Mouse (Mus musculus): ENCODE measurements around the gene Bnip3.

GRCm38 (mm10) chr7:138909277-138910192 lies at the start of gene Bnip3:
- TF ChIP-seq GATA1 (IDR thresholded peaks at IDR 0.05; ENCODE audit: borderline replicate concordance, low read length) (no peak), CTCF (IDR thresholded peaks at IDR 0.05; ENCODE audit: low read depth, low read length) (no peak), TAL1 (conservative IDR thresholded peaks at IDR 0.05; ENCODE audit: low read depth, low read length) (no peak), POLR2AphosphoS5 (IDR thresholded peaks at IDR 0.05; ENCODE audit: insufficient replicate concordance, low read depth, low read length) (no peak), GATA2 (IDR thresholded peaks at IDR 0.05; ENCODE audit: borderline replicate concordance, low read depth, low read length) (no peak)

Measured in G1E (cell line).